Mouse (Mus musculus) embryonic stem cell, embryonic (primary cell): Measurements from ENCODE around the gene Sirt6.

Experiments used
- CTCF ChIA-PET, 4 experiments: fragments of 300-600 bp in 2 of 4; fragments of 350-600 bp in 2 of 4; sonication (Branson Sonifier 250); formaldehyde crosslinking; loops; one replicate each; lab custom pipeline; 2022; ENCODE audit warnings: inconsistent platforms in 2 of 4; lab: Charles Lee
- POLR2A ChIA-PET, 4 experiments: fragments of 300-600 bp in 2 of 4; fragments of 350-600 bp in 2 of 4; sonication (Branson Sonifier 250); formaldehyde crosslinking; loops; one replicate each; lab custom pipeline; 2022; ENCODE audit warnings: antibody characterized with exemption in 4 of 4, inconsistent platforms in 1 of 4; lab: Charles Lee

The Sirt6 gene

DNA sequence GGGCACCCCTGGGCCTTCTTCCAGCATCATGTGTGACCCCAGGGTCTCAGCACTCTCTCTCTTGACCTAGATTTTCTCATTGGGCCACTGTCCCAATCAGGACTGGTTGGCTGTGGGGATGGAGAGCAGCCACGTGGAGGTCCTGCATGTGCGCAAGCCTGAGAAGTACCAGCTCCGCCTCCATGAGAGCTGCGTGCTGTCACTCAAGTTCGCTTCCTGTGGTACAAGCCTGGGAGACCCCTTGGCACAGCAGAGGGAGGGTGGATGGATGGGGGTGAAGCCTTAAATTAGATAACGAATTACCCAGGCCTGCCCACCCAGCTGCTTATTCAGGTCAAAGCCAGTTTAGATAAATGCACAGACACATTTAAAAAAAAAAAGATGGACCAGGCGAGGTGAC, 38.9 kb downstream of the Sirt6 start:
- ChIA-PET CTCF (interaction anchor here in 3 of 4 experiments (0.6 to 1.3 kb wide), 5 partner anchors 14 to 548 kb away, joined by 3 to 6 read pairs (median 3); no protein-coding TSS in a partner anchor), POLR2A (interaction anchor here in 3 of 4 experiments (0.6 to 2.5 kb wide), 12 partner anchors 9 to 765 kb away, joined by 3 to 6 read pairs (median 3); partner anchors contain the start of genes Gm4924 (in 1 of the 3) and Tle2 (in 1 of the 3))

DNA sequence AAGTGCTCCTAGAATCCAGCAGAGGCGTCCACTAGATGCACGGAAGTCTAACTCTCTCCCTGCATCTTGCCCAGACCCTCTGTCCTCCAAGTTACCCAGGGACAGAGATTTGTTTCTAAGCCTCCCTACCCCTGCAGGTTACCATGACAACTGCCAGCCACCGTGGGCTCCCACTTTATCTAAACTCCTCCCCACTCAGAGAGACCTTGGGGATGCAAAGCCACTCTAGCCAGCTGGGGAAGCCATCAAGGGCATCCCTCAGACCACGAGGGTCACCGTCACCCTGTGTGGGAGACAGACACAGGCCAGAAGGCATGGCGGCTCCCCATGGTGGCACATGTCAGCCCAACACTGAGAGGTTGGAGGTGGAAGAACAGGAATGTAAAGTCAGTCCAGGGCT, 44.2 kb downstream of the Sirt6 start:
- ChIA-PET POLR2A (interaction anchor here in 3 of 4 experiments (0.7 to 1.4 kb wide), 4 partner anchors 12 to 76 kb away, joined by 3 read pairs; no protein-coding TSS in a partner anchor), CTCF (no interaction called here)

DNA sequence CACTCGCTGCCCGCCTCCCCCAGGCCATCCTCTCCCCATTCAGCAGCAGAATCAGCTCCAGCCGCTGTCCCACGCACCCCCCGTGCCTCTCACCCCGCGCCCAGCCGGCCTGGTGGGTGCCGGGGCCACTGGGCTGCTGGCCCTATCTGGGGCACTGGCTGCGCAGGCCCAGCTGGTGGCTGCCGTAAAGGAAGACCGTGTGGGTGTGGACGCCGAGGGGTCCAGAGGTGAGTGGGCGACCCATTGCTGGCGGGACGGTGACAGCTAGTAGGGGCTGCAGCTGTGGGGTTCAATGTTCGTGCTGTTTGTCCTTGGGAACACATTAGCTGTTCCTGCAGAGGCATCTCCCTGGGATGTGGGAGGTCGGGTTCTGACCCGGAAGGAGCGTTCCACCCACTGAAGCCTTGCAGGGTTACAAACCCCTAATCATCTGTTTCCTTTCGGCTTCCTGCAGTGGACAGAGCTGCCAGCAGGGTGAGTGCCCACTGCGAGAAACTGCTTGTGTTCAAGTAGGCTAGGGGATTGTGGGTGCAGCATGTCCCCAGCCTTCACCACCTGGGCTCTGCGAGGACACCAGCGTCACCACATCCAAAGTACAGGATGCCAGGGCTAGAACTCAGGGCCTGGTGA, 47.0 kb downstream of the Sirt6 start:
- CTCF ChIA-PET = interaction anchor here in 2 of 4 experiments (0.5 to 1.8 kb wide), 5 partner anchors 12 to 29 kb away, joined by 3 to 6 read pairs (median 3); no protein-coding TSS in a partner anchor

DNA sequence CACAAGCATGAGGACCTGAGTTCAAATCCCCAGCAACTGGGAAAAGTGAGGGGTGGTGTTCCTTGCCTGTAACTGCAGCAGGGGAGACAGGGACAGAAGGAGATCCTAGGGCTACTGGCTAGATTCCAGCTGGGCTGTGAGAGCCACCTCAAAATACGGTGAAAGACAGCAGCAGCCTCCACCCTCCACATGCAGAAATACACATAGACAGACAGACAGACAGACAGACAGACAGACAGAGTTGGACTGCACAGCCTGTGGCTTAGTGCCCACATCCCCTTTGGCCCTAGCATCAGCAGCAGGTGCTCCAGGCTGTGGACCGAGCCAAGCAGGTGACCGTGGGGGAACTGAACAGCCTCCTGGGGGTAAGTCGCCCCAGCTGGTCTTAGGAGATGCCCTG, 47.6 kb downstream of the Sirt6 start:
- ChIA-PET POLR2A (interaction anchor here in 2 of 4 experiments (0.8 to 2.5 kb wide), 6 partner anchors 8 to 21 kb away, joined by 3 to 11 read pairs (median 4); partner anchors contain the start of gene Tle6 (in 1 of the 2)), CTCF (interaction anchor here in 1 of 4 experiments (0.5 to 1.8 kb wide), 2 partner anchors 15 to 25 kb away, joined by 3 to 6 read pairs; no protein-coding TSS in a partner anchor)

More for the DNA sequence above, 47.0 kb downstream of the Sirt6 start:
- POLR2A ChIA-PET = interaction anchor here in 3 of 4 experiments (0.5 to 2.5 kb wide), 9 partner anchors 9 to 74 kb away, joined by 3 to 11 read pairs (median 3); partner anchors contain the start of gene Tle6 (in 1 of the 3)

DNA sequence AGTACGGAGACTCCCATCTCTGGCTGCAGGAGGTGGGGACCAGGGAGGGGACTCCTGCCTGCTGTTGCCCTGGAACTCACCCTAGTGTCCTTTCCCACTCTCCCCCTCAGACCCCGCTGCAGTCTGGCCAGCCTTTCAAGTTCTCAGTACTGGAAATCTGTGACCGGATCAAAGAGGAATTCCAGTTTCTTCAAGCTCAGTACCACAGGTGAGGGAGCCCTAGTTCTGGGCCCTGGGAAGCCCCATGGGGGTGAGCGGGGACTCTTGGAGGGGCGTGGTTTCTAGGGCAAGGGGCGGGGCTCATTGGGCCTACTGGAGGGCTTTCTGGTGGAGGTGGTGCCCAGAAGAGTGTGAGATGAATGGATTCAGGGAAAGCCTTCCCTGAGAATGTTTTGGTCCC, 51.9 kb downstream of the Sirt6 start:
- ChIA-PET POLR2A (interaction anchor here in 3 of 4 experiments (0.6 to 3.3 kb wide), 7 partner anchors 10 to 73 kb away, joined by 3 to 12 read pairs (median 5); no protein-coding TSS in a partner anchor), CTCF (interaction anchor here in 3 of 4 experiments (0.6 to 1.0 kb wide), 4 partner anchors 11 to 24 kb away, joined by 3 to 5 read pairs (median 4); no protein-coding TSS in a partner anchor)

DNA sequence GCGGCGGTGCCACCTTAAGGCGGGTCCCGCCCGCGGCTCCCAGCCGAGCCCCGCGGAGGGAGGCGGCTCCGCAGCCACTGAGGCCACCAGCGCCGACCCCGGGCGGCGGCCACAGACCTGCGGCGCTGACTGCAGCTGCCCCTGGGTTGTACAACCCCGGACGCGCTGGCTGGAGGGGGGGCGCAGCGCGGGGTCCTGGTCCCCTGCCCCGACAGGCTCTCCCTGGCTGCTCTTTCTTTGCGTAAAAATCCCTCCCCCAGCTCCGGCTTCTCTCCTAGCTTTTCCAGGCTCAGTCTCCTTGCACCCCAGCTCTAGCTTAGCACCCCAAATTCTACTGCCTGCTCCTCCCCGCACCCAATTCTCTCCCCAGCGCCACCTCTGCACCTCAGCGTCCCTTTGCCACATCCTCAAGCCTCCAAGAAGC, 52.4 kb downstream of the Sirt6 start:
- CTCF ChIA-PET = interaction anchor here in 3 of 4 experiments (0.6 to 1.3 kb wide), 7 partner anchors 10 to 30 kb away, joined by 3 to 8 read pairs (median 4); no protein-coding TSS in a partner anchor

DNA sequence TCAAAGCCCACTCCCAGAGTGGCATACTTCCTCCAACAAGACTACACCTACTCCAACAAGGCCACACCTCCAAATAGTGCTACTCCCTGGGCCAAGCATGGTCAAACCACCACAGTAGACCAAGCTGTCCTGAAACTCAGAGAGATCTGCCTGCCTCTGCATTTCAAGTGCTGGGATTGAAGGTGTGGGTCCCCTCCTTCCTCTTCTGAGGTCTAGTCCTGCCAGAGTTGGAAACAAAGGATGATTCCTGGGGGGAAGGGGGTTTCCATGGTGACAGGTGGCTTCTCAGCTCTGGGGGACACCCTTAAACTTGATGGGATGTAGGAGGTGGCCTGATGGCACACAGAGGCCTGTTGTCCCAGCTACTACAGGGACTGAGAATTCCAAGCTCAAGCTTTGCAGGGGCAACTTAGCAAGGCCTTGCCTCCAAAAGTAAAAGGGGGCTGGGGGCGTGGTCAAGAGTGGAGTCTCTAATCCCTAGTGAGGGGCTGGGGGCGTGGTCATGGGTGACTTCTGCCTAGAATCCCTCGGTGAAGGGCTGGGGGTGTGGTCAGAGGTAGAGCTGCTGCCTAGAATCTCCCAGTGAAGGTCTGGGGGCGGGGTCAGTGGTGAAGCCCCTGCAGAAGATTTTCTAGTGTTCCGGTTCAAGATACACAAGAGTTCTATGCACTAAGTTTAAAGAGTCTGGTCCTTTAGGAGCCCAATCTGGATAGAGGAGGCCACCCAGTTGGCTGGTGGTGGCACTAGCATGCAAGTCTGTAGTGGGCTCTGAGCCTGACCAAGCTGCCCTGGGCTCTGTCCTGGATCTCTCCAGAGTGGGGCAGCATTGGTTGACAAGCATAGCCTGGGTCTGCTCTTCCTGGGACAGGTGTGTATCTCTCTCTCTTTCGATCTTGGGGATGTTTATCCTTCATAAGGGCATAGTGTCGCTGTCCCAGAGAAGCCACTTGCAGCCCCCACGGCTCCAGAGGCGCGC, 53.2 kb downstream of the Sirt6 start, which contains the start of gene Tle2:
TSS of gene Tle2 (plus strand) at position 481 of the 976 bp plus-strand sequence.
- ChIA-PET POLR2A (interaction anchor here in 3 of 4 experiments (0.7 to 3.3 kb wide), 10 partner anchors 9 to 72 kb away, joined by 3 to 12 read pairs (median 4); partner anchors contain the start of gene Aes (in 1 of the 3)), CTCF (interaction anchor here in 3 of 4 experiments (0.8 to 1.8 kb wide), 11 partner anchors 9 to 501 kb away, joined by 3 to 9 read pairs (median 4); no protein-coding TSS in a partner anchor)

More for the DNA sequence above, 52.4 kb downstream of the Sirt6 start:
- POLR2A ChIA-PET = interaction anchor here in 3 of 4 experiments (1.0 to 3.3 kb wide), 6 partner anchors 10 to 73 kb away, joined by 3 to 12 read pairs (median 5); no protein-coding TSS in a partner anchor

DNA sequence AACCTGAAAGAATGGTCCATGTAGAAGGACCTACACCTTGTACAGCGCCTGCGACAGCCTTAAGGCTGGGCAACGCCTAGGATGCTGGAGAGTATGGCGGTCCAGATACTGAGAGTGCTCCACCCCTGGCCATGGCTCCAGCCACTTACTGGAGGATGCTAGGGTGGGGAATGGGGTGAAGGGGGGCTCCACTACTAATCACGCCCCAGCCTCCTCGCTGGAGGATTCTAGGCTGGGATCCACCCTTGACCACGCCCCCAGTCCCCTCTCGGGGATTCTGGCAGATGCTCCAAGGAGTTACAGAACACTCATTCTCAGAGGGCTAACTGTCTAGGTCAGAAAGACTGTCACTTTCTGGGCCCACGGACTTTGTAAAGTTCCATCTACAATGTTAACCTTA, 54.6 kb downstream of the Sirt6 start:
- CTCF ChIA-PET = interaction anchor here in 3 of 4 experiments (1.2 to 5.2 kb wide), 5 partner anchors 17 to 31 kb away, joined by 5 to 82 read pairs (median 11); no protein-coding TSS in a partner anchor
- POLR2A ChIA-PET = interaction anchor here in 2 of 4 experiments (0.7 to 2.3 kb wide), 5 partner anchors 13 to 76 kb away, joined by 3 to 15 read pairs (median 3); partner anchors contain the start of gene Aes (in 1 of the 2)

DNA sequence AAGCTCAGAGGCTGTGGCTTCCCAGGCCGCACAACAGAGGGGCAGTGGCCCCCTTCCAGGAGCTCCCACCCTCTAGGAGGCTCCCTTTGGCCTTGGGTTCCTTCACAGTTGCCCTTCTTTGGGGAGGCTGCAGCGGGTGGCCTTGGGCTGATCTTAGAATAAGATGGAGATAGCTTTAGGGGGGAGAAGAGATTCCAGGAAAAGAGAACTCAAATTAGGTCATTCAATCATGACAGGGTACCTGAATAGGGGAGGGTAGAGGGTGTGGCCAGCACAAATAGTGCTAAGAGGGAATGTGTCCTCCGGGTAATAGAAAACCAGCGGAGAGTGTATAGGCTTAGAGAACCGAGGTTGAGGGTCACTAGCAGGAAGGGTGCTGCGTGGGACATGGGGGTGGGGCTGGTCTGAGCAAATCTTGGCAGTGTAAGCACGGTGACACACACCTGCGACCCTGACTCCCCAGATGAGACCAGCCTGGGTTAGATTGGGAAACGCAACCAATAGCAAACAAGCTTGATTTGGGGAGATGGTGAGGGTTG, 55.4 kb downstream of the Sirt6 start:
- ChIA-PET POLR2A (interaction anchor here (0.8 to 3.3 kb wide), 38 partner anchors 9 to 606 kb away, joined by 3 to 26 read pairs (median 7); partner anchors contain the start of genes Aes (in 1 of the 4), Fzr1 (in 1 of the 4), Ncln (in 1 of the 4) and Sirt6 (in 1 of the 4)), CTCF (interaction anchor here (0.6 to 5.2 kb wide), 26 partner anchors 10 to 1408 kb away, joined by 3 to 82 read pairs (median 5); partner anchors contain the start of genes Aes (in 1 of the 4), Gna11 (in 1 of the 4), Hmg20b (in 1 of the 4) and Ncln (in 1 of the 4))
